Mouse (Mus musculus): ENCODE measurements at regions not wholly inside any gene's neighbourhood (a gene's known extent, or its start where the extent isn't known, plus 50 kb on each side); places are given as distances from the start of the nearest gene placed in this dataset.

- TF ChIP-seq POLR2A (IDR thresholded peaks at IDR 0.05; ENCODE audit: borderline replicate concordance, extremely low read depth, insufficient read depth, insufficient read length, poor library complexity, severe bottlenecking) = no peak
- TF ChIP-seq CTCF (IDR thresholded peaks at IDR 0.05; ENCODE audit: borderline replicate concordance, extremely low read depth, insufficient read depth, insufficient read length) = no peak
These were observed 357.8 kb upstream of the Gm6657 start for GRCm38 (mm10) chr12:77836231-77836630.
